Mouse (Mus musculus): ENCODE data around the gene Fbxo47. TPM values are rescaled to one million over a fixed set of nuclear protein-coding genes. Genes with fewer than 3 reads are reported as not detected.

Fbxo47 gene
- under 1 TPM; 0.46 to 0.74 TPM for total RNA-seq (2021)

DNA sequence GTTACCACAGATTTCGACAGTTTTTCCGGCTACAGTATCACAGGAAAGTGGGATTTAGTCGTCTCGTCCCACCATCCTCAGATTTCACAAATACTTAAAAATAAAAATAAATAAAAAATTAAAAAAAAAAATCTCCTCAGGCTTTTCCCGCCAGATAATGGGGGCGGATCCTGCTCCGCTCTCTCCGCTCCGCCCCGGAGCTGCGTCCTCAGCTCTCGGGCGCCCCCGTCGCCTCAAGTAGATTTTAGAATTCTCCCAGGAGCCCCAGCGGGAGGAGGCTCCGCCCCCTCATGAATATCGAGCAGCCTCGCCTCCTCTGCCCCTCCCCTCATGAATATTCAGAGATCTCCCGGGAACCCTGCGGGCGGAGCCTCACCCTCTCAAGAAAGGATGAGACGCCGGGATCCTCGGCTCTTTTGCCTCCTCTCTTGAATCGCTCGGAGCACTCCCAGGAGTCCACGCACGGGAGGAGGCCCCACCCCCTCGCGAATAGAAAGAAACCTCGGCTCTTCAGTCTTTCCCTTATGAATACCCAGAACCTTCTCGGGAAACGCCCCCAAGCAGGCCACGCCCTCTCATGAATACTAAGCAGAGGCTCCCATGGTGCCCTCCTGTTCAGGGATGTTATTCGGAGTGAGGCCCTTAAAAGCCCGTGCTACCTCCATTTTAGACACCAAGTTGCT lies at the start of gene Fbxo47:
Gene Fbxo47 (minus strand): TSS at position 237 of the 683 bp plus-strand sequence.
- intact Hi-C loops (cut with DNase I) = loop anchor here (5.0 kb wide), 1 partner anchor 82 kb away; no protein-coding TSS in a partner anchor

DNA sequence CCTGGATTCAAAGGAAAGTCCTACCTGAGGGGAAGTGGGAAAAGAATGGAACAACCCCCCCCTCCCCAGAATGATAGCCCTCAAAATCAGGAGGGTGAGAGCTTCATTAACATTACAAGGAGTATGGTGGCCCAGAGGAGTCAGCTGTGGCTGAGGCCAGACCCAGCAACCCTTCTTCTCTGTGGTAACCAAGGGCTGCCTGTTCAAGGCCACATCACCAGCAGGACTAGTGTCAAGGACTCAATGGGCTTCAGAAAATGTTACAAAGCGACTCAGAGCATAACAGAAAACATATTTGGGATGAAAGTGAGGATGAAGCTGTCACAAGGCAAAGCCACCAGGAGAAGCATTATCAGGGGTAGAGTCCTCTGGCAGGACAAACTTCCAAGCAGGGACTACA lies 49.6 kb upstream of the Fbxo47 start:
- no peak for DNase-seq
- intact Hi-C loops (cut with DNase I) = no loop called here

More for the DNA sequence above, at the start of gene Fbxo47:
- DNase-seq = peak; percentile 97

DNA sequence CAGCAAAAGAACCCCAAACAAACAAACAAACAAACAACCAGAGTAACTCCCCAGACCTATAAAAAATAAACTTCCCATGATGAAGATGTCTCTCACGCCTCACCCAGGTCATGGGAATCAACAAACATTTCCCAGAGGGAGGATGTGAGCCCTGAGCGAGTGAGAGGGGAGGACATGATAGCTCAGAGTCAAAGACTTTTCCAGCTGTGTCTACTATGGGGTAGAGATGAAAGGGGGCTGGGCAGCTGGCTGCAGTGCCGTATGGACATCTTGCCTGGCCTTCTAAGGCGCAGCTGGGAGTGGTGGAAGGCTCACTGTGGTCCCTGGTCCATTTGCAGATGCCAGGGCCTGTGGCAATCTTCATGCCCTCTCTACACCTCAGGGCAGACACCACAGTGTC lies 45.0 kb upstream of the Fbxo47 start:
- intact Hi-C loops (cut with DNase I) = no loop called here
- no peak for DNase-seq

- DNase-seq = peak; percentile 30
- intact Hi-C loops (cut with DNase I) = no loop called here
These were observed 40.3 kb upstream of the Fbxo47 start for GRCm38 (mm10) chr11:97924217-97924616.

- no peak for DNase-seq
- intact Hi-C loops (cut with DNase I) = no loop called here
These were observed 39.7 kb upstream of the Fbxo47 start for GRCm38 (mm10) chr11:97923639-97924038.

GRCm38 (mm10) chr11:97915974-97916503 lies 32.1 kb upstream of the Fbxo47 start:
- DNase-seq = no peak
- intact Hi-C loops (cut with DNase I) = no loop called here

- intact Hi-C loops (cut with DNase I) = no loop called here
- DNase-seq = no peak
These were observed 31.5 kb upstream of the Fbxo47 start for GRCm38 (mm10) chr11:97915471-97915870.

DNA sequence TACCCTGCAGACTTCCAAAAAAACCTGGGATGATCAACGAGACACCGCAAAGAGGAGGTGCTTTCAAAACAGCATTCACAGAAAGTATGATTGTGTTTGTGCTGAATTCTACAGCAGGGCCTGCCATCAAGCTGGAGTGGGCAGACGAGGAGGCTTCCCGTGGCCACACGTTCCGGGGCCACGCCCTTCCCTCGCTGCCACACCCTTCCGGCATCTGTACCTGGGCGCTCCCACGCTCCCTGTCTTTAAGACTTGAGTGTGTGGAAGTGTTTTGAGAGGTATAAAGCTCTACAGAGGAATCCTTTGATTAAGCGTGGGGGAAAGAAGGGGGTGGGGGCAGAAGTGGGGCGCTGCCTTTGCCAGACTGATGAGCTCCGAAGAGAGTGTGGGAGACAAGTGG lies 29.2 kb upstream of the Fbxo47 start:
- intact Hi-C loops (cut with DNase I) = no loop called here
- no peak for DNase-seq

- no peak for DNase-seq
- intact Hi-C loops (cut with DNase I) = loop anchor here (10.0 kb wide), 1 partner anchor 166 kb away; no protein-coding TSS in a partner anchor
These were observed 24.8 kb upstream of the Fbxo47 start for GRCm38 (mm10) chr11:97908634-97909348.

- intact Hi-C loops (cut with DNase I) = loop anchor here (10.0 kb wide), 1 partner anchor 167 kb away; no protein-coding TSS in a partner anchor
- DNase-seq = no peak
These were observed 24.0 kb upstream of the Fbxo47 start for GRCm38 (mm10) chr11:97907935-97908334.

DNA sequence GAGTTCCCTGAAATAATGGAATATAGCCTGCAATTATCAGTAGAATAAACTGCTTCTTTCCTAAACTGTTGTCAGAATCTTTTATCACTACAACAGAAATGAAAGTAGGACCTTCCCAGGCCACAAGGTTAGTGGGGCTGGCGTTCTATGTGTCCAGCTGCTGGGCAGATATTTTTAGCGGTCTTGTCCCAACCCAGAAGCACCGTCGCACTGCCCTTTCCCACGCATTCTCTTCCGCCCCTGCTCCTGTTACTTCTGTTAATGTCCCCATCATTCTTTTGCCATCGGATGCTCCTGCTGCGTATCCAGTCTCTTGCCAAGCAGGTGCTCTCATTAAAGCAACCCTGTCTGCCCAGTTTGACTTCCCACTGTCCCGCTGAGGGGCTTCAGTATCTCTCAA lies 23.0 kb upstream of the Fbxo47 start:
- no peak for DNase-seq
- intact Hi-C loops (cut with DNase I) = loop anchor here (10.0 kb wide), 1 partner anchor 168 kb away; no protein-coding TSS in a partner anchor

DNA sequence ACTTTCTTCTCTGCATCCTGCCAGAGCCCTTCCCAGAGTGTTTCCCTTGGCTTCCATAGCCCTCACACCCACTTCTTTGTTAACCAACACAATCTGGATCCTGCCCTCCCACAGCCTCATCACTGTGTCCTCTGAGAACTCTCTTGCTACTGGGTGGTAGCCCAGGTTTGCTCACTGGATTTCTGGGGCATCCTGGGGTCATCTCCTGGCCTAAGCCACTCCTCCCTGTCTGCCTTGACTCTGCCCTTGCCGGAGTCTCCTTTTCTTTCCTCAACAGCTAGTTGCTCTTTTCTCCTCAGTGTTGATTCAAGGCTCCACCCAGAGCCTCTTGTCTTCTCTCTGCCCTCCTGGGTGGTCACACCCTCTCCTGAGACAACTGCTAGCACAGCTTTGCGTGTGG lies 22.0 kb upstream of the Fbxo47 start:
- intact Hi-C loops (cut with DNase I) = loop anchor here (10.0 kb wide), 1 partner anchor 169 kb away; no protein-coding TSS in a partner anchor
- DNase-seq = no peak

DNA sequence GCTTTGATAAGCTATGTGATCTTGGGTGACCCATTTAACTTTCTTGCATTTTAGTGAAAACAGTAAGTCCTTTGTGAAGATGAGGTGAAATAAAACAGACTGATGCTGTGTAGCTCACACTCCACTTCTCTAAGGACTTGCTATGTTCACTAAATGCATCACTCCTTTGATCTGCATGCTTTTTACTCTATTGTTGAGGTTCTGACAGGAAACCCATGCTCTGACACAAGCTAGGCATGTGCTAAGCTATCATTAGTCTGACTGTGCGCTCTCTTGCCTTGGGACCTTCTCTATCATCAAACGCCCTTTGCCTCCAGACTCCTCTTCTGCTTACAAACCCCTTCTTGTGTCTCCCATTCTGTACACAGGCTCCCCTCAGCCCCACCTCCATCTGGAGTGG lies 21.6 kb upstream of the Fbxo47 start:
- intact Hi-C loops (cut with DNase I) = loop anchor here (10.0 kb wide), 1 partner anchor 169 kb away; no protein-coding TSS in a partner anchor
- no peak for DNase-seq

DNA sequence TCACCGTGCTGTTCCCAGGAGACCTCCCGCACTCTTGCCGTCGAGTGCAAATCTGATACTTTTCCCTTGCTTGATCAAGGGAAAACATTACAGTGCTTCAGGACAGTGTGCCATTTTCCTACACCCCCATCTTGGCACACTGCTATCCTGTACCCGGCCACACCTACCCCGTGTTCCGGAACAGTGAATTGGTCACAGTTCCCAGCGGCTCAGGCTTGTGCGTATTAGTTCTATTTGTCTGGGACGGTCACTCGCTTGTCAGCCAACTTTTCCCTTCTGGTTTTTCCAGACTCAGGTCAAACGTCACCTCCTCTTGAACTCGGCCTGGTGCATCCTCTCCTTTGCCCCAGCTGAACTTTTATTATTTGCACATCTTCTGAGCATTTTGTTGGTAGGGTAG lies 20.8 kb upstream of the Fbxo47 start:
- no peak for DNase-seq
- intact Hi-C loops (cut with DNase I) = loop anchor here (5.0 to 10.0 kb wide), 2 partner anchors 82 to 170 kb away; partner anchors contain the start of gene Plxdc1

GRCm38 (mm10) chr11:97901806-97902205 lies 17.9 kb upstream of the Fbxo47 start:
- no peak for DNase-seq
- intact Hi-C loops (cut with DNase I) = loop anchor here (5.0 to 10.0 kb wide), 2 partner anchors 85 to 173 kb away; partner anchors contain the start of gene Plxdc1

DNA sequence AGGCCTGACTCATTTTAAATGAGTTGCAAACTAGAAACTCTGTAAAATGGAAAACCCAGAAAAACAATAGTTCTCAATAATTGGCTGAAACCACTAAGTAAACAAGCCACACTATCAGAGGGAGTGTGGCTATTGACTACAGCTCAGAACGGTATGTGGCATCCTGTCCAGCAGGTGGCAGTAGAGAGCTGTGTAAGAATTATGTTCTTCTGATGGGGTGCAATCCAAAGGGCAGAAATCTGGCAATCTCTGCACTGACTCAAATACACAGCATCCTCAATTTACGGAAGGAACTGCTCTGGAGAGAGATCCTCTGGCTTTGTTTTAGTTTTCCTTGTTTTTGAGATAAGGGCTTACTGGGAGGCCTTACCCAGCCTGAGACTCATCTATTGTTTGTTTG lies 15.9 kb upstream of the Fbxo47 start:
- DNase-seq = peak; percentile 88
- intact Hi-C loops (cut with DNase I) = loop anchor here (5.0 to 10.0 kb wide), 2 partner anchors 87 to 175 kb away; partner anchors contain the start of gene Plxdc1

GRCm38 (mm10) chr11:97897568-97898185 lies 13.7 kb upstream of the Fbxo47 start:
- no peak for DNase-seq
- intact Hi-C loops (cut with DNase I) = no loop called here

DNA sequence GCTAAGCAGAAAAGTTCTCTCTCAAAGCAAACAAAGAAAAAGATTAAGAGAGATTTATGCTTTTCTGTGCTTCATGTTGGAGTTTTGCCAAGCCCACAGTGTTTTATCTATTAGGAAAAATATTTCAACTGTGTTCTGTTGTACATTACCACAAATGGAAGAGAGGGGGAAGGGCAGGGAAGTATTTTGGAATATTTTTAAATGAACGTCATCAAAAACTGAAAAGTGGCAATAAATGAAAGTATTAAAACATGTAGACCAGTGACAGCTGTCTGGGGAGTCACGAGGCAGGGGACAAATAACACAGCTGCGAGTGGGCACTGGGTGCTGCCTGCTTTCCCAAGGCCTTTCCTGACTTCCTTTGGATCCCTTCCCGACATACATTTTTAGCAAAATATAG lies 12.7 kb upstream of the Fbxo47 start:
- intact Hi-C loops (cut with DNase I) = no loop called here
- no peak for DNase-seq

DNA sequence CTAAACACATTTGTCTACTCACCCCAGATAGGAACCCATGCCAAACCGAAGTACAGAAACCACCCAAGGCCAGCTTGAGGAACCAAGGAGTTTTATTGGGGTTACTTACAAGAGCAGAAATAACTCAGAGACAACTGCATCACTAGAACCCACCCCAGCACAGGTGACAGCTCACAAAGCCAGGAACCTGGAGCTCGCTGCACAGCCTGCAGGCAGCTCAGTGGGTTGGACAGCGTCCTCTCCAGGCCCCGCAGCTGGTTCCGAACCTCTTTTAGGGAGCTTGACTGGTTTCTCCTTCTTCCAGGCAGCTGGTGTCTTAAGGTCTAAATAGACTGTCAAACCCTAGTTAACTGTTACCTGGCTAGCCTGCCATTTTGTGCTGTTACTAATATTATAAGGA lies 7.9 kb upstream of the Fbxo47 start:
- DNase-seq = no peak

GRCm38 (mm10) chr11:97885296-97885915 lies 1.5 kb upstream of the Fbxo47 start:
- intact Hi-C loops (cut with DNase I) = no loop called here
- no peak for DNase-seq

More for the DNA sequence above, 7.9 kb upstream of the Fbxo47 start:
- intact Hi-C loops (cut with DNase I) = no loop called here
